Mouse (Mus musculus) ES-E14 (cell line): ENCODE results near the gene Macrod1. TPM values are rescaled to one million over a fixed set of nuclear protein-coding genes. Genes with fewer than 3 reads are reported as not detected.

Experiments used
- DNase-seq: peaks from one replicate; pipeline ENCODE4 v3.0.0-alpha.2; 2013; ENCODE audit warnings: low read depth, low spot score
- H3K27ac ChIP-seq: 2 replicates; pipeline ENCODE4 v1.5.1; 2012; ENCODE audit warnings: low read depth, mild to moderate bottlenecking, low read length, moderate library complexity, mixed read lengths; ENCODE audit not compliant: poor library complexity, insufficient read depth, severe bottlenecking
- H3K36me3 ChIP-seq: 2 replicates; pipeline ENCODE4 v1.6.1; 2012; ENCODE audit warnings: mild to moderate bottlenecking, low read length, moderate library complexity, mixed read lengths; ENCODE audit not compliant: control insufficient read depth, poor library complexity, insufficient read depth, severe bottlenecking
- H3K4me1 ChIP-seq, 2 experiments: fragments of 150-350 bp in 1 of 2; sonication (generic) in 1 of 2; 2 replicates each; pipeline ENCODE4 v1.6.1; 2012; ENCODE audit warnings: low read length in 2 of 2, mild to moderate bottlenecking in 1 of 2, mixed read lengths in 1 of 2; ENCODE audit not compliant: control insufficient read depth in 2 of 2, insufficient read depth in 2 of 2, poor library complexity in 1 of 2
- H3K4me3 ChIP-seq, 2 experiments: fragments of 150-350 bp in 1 of 2; sonication (generic) in 1 of 2; 2 replicates each; pipeline ENCODE4 v1.5.1; 2012; ENCODE audit warnings: low read length in 2 of 2, low read depth in 1 of 2, mild to moderate bottlenecking in 1 of 2, mixed read lengths in 1 of 2; ENCODE audit not compliant: insufficient read depth in 1 of 2, poor library complexity in 1 of 2, severe bottlenecking in 1 of 2
- H3K9ac ChIP-seq: 2 replicates; pipeline ENCODE4 v1.6.1; 2012; ENCODE audit warnings: low read depth, mild to moderate bottlenecking, low read length, mixed read lengths; ENCODE audit not compliant: poor library complexity, insufficient read depth, severe bottlenecking
- H3K9me3 ChIP-seq: fragments of 150-350 bp; sonication (generic); 2 replicates; pipeline ENCODE4 v1.6.1; 2012; ENCODE audit warnings: low read depth, mild to moderate bottlenecking, low read length; ENCODE audit not compliant: control insufficient read depth, insufficient read depth
- CHD2 ChIP-seq: IDR thresholded peaks from 2 replicates; pipeline ENCODE4 v1.6.1; 2014; ENCODE audit warnings: mild to moderate bottlenecking, low read depth, low read length, inconsistent platforms
- HCFC1 ChIP-seq: IDR thresholded peaks from 2 replicates; pipeline ENCODE4 v1.6.1; 2012; ENCODE audit warnings: low read length, inconsistent platforms, borderline replicate concordance; ENCODE audit not compliant: insufficient read depth
- MAFK ChIP-seq: IDR thresholded peaks from 2 replicates; pipeline ENCODE4 v1.6.1; 2014; ENCODE audit warnings: mild to moderate bottlenecking, low read depth, low read length, inconsistent platforms; ENCODE audit not compliant: insufficient read depth
- ZC3H11A ChIP-seq: IDR thresholded peaks from 2 replicates; pipeline ENCODE4 v1.6.1; 2012; ENCODE audit warnings: low read depth, mild to moderate bottlenecking, inconsistent platforms, low read length, borderline replicate concordance
- ZNF384 ChIP-seq: IDR thresholded peaks from 2 replicates; pipeline ENCODE4 v1.6.1; 2012; ENCODE audit warnings: low read depth, low read length, inconsistent platforms
- in situ Hi-C, 2 experiments: fragments of 600-800 bp; cut with MboI; formaldehyde crosslinking; loops; one replicate each; pipeline ENCODE4 v1.15.1; 2025; ENCODE audit warnings: low sequenced_read_pairs in 2 of 2, inconsistent platforms in 1 of 2; ENCODE audit not compliant: unreplicated experiment in 2 of 2
- total RNA-seq: library from RNA; depleted of rRNA; stranded (reverse); fragments of 300-350 nt; gene quantifications from 2 replicates; pipeline ENCODE4 v1.2.3, GENCODE M21; 2012

Macrod1 gene
- total RNA-seq, 1 experiment: 1.4 TPM

DNA sequence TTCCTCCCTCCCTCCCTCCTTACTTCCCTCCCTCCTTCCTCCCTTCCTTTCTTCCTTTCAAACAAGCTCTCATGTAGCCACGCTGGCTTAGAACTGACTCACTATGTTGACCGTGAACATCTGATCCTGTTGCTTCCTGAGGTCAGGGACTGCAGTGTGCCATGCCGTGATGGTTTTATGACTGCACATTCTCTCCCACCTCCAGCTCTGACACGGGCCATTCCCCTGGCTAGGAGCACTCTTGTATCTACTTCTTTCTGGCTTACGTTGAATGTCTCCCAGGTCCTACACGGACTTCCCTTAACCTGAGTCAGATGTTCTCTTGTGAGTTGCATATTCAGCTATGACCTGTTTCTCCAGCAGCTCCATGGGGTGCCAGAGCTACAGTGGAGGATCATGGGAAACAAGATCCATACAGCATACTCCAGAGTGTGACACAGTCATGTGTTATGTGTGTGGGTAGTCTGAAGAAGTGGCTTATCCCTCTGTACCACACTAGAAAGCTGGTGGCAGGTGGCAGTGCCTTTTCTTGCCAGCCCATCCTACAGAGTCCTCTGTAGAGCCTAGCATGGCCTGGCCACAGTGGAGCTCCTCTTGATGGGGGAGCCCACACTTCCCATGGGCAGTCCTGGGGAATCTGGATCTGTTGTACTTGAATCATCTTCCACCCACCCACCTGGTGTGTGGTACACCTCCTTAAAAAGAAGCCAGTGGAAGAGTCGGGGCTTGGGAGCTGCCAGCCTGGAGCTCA is 25.1 kb downstream of the Macrod1 start:
- TF ChIP-seq HCFC1: no peak
- no peak for TF ChIP-seq CHD2
- H3K36me3 ChIP-seq: no peaks in the 10 kb centered on the region
- H3K27ac ChIP-seq: no peak overlapping the region
- H3K9me3 ChIP-seq: no peaks in the 10 kb centered on the region
- no peak for DNase-seq
- H3K9ac ChIP-seq: no peak overlapping the region
- in situ Hi-C loops: no loop called here
- H3K4me1 ChIP-seq: peaks cover 0 to 7% of the 10 kb centered on the region in 2 experiments; a peak in 1 of 4 replicates
- no peak overlapping the region for H3K4me3 ChIP-seq

DNA sequence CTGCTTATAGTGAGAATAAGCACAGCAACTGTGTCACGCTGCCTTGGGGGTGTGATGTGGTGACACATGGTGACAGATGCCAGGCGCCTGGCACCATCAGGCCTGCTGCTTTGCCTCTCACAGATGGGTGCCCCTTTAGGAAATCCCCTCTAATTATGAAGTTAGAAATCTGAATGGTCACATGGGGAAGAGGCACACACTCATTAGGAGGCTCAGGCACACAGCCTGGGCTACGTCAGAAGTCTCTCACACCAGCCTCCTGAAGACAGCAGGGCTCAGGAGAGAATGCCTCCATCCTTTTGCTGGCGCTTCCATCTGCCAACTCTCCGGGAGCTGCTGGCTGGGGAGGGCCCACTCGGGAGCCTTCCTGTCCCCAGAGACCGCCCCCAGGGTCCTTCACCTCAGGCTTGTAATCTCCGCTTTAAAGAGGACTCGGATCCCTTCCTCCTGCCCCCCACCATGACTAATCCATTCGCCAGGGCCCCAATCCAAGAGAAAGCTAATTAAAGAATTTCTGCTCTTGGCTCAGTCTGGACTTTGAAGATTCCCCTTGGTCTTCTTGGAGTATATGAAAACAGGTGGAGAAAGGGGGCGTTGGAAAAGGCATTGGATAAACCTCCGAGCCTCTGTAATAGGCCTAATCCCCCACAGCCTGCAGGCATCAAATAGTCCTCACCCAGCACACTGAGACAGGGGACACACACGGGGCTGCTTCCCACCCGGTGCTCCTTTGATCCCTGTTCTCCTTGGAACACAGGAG is 26.6 kb downstream of the Macrod1 start:
- H3K36me3 ChIP-seq: no peaks in the 10 kb centered on the region
- in situ Hi-C loops: no loop called here
- no peak overlapping the region for H3K9ac ChIP-seq
- H3K4me1 ChIP-seq: peaks cover 0 to 8% of the 10 kb centered on the region in 2 experiments; a peak in 1 of 4 replicates
- no peak overlapping the region for H3K27ac ChIP-seq
- TF ChIP-seq ZC3H11A (no peak), HCFC1 (no peak), CHD2 (no peak), MAFK (no peak), ZNF384 (no peak)
- H3K4me3 ChIP-seq: no peak overlapping the region
- H3K9me3 ChIP-seq: no peaks in the 10 kb centered on the region
- DNase-seq: no peak

DNA sequence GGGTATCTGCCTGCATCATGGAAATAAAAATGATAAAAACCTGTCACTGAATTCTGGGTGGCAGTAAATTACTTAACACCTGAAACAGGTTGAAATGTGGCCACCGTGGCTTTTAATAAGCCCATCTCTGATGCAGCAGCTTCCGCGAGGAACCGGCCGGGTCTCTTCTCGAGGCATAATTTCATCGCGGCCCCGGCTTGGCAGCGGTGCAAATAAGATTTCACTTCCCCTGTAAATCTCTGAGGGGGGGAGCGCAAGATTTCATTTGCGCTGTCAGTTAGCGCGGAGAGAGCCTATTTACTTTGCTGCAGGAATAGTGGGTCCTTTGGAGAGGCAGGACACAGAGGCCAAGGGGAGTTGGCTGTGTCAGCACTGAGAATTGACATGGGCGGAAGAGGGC is 28.1 kb downstream of the Macrod1 start:
- Histone ChIP-seq H3K4me1 (peaks cover 0 to 10% of the 10 kb centered on the region in 2 experiments; a peak in 1 of 4 replicates), H3K27ac (no peak overlapping the region)
- DNase-seq: no peak

DNA sequence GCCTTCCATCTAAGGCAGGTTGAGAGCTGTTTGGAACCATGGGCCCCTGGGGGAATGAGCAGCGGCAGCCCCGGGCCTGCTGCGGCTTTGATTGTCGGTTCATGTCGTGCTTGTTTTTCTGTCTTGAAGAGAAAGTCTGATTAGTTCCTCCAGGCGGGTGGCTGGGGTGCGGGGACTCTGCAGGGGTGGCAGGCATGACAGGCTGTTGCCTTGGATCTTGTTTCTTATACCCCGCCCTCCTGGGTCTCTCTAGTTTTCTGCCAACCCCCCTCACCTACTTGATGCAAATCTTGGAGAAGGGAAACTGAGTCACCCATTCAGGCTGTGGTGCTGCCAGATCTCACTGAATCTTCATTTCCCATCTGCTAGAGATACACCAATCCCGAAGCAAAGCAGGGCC is 31.9 kb downstream of the Macrod1 start:
- H3K9ac ChIP-seq: no peak overlapping the region
- no peak overlapping the region for H3K27ac ChIP-seq
- TF ChIP-seq HCFC1: no peak
- TF ChIP-seq MAFK: no peak
- no peak for DNase-seq
- H3K36me3 ChIP-seq: no peaks in the 10 kb centered on the region
- in situ Hi-C loops: no loop called here
- H3K9me3 ChIP-seq: no peaks in the 10 kb centered on the region
- peak overlapping the region in 1 of 2 experiments; percentile 5; a peak in 1 of 4 replicates for H3K4me3 ChIP-seq
- H3K4me1 ChIP-seq: peaks cover 0 to 15% of the 10 kb centered on the region in 2 experiments; a peak in 1 of 4 replicates

More for the DNA sequence above, 28.1 kb downstream of the Macrod1 start:
- H3K36me3 ChIP-seq: no peaks in the 10 kb centered on the region
- in situ Hi-C loops: no loop called here
- TF ChIP-seq MAFK: no peak
- no peak for TF ChIP-seq ZNF384
- no peak for TF ChIP-seq HCFC1
- TF ChIP-seq ZC3H11A: no peak
- no peak for TF ChIP-seq CHD2
- H3K9ac ChIP-seq: no peak overlapping the region
- no peak overlapping the region for H3K4me3 ChIP-seq
- H3K9me3 ChIP-seq: no peaks in the 10 kb centered on the region
